Mouse (Mus musculus) cerebellum, postnatal 4 days (tissue): ENCODE data around the gene Mndal.
"Not testable (repeated sequence)": the region's sequence is repeated elsewhere in the genome, so short reads cannot be mapped to it uniquely, and the experiment has no call there.

ENCODE experiments used
- DNase-seq, 2 experiments: peaks; one replicate each; pipeline ENCODE4 v3.0.0; 2022; ENCODE audit warnings: low spot score in 2 of 2, mixed read lengths in 1 of 2

Mndal gene

DNA sequence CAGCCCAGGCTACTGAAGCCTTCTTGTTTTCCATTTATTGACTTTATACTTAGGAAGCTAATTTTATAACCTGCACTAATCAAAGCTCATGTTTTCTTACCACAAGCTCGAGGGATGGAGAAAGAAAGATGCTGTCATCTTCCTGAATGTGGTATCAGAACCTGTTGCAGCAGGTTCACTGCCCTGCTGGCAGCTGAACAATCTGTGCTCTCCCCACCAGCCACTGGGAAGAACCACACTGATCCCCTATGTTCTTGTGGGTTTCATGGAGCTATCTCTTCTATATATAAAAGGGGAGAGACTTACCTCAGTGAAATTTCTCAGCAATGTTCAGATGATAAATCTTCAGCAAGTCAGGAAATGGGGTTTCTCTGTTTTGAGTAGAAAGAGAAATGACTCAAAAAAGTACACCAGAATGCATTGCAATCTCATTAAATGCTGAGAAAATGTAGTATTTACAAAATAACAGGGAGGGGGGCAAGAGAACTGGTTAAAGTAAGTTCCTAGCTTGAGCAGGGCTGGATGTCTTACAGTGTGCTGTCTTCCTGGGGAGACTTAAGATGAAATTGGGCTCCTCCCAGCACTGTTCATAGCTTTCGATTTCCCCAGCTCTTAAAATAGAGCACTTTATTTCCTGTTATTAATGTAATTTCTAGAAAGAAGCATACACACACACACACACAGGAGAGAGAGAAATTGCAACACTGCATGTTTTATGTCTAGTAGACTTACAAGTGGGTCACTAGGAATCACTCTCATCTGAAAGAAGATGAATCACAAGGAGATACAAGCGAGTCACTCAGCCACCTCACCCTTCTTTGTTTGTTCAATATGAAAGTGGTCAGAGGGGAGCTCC, at the start of gene Mndal, which contains the start of gene Ifi203:
TSS of gene Mndal (minus strand) at position 568 of the 856 bp plus-strand sequence.
TSS of gene Ifi203 (minus strand) at position 749 of the 856 bp plus-strand sequence.
- DNase-seq = not testable (repeated sequence)

DNA sequence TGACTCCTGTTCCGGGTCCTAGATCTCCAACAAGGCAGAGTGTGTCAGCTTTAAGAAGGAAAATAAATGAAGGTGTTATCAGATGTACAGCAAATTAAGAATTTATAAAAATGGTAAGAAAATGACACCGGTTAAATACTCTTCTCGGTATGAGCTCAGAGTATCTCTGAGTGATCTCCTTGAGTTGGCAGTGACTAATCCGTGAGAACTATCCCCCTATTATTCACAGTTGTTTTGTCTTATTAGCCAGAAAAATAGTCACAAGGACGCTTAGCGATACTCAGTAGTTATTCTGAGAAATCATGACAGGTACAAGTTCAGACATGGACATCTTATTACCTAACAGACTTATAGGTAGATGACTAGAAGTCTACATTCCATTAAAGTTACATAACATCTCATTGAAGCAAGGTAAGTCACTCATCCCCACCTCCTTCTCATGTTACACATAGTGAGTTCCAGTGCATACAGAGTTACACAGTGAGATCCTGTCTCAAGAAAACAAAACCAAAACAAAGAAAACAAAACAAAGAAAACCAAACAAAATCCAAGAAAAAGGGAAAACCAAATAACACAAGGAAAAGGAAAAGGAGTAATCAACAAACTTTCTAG, 40.5 kb upstream of the Mndal start, which contains the start of gene Ifi202b:
TSS of gene Ifi202b (minus strand) at position 51 of the 612 bp plus-strand sequence.
- DNase-seq = not testable (repeated sequence)

DNA sequence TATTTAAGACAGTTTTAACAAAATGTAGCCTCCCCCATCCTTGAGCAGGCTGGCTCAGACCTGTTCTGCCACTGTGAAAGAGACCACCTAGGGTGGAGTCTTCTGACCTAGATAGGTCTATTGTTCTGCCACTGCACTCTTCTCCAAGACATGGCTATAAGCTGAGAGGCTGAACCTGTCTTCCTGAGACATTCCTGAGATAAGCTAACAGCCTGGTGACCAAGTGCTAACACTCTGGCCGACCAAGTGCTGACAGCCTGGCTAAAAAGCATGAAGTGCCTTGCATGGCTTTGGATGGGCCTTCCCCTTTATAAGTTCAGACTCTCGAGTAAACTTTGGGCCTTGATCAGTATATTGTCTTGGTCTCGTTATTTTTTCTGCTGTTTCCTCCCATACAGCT, 38.7 kb upstream of the Mndal start:
- not testable (repeated sequence) for DNase-seq

DNA sequence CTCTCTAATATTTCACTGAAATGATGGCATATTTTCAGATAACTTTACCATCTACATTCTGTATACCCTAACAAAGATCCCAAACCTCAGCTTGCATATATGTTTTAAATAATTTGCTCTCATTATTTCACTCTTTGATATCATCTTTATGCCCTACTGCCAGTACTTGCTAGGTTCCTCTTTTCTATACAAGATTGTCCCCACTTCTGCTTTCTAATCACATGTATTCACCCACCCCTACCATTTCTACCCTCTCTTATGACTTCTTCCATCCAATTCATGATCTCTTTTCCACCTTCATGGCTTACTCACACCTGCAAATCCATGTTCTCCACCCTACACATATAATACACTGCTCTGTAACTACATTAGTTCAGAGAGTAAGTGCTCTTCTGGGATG, 35.3 kb upstream of the Mndal start:
- no peak for DNase-seq

DNA sequence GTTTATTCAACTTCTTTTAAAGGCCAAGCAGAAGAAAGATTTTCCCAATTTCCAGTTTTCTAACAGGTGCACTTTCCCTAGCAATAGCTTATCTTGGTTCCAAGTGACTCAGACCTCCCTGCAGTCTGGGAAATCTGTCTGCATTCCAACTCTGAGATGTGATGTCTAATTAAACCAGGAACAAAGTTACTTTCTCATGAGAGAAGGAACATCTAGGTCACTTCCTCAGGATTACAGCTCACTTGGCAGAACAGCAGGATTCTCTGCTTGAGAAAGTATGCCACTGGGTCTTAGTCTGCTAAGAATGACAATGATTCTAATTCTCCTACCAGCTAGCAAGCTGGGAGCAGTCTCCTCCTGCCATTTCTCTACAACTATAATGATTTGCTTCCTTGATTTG, 30.8 kb upstream of the Mndal start:
- DNase-seq = no peak

DNA sequence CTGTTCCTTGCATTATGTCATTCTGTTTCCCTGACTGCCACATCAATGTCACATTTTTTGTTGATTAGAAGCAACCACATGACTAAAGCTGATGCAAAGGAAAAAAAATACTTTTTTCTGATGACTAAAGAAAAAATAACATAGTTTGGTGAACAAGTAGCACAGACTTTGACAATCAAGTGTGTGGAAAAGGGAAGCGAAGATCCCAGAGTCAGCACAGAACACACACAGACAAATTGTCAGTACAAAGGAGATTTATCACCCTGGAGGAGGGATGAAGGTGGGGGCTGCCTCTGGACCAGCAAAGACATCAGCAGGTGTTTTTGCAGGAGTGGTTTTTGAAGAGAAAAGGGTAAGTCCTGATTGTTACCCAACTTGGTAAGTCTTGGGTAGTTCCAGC, 19.2 kb upstream of the Mndal start:
- DNase-seq = not testable (repeated sequence)

DNA sequence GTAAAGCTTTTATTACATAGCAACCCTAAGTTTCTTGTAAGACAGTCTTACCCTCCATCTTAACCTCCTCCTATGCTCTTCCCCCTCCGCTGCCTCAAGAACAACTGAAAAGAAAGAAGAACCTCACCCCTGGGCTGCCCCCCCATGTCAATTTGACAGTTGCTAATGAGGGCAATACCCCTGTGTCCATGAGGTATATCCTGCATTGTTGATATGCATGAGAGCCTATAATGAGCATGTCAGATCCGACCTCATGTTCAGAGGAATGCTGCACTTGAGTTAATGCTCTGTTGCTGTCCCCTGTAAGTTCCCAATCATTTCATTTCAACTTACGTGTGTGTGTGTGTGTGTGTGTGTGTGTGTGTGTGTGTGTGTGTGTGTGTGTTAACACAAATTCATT, 17.7 kb upstream of the Mndal start:
- not testable (repeated sequence) for DNase-seq

DNA sequence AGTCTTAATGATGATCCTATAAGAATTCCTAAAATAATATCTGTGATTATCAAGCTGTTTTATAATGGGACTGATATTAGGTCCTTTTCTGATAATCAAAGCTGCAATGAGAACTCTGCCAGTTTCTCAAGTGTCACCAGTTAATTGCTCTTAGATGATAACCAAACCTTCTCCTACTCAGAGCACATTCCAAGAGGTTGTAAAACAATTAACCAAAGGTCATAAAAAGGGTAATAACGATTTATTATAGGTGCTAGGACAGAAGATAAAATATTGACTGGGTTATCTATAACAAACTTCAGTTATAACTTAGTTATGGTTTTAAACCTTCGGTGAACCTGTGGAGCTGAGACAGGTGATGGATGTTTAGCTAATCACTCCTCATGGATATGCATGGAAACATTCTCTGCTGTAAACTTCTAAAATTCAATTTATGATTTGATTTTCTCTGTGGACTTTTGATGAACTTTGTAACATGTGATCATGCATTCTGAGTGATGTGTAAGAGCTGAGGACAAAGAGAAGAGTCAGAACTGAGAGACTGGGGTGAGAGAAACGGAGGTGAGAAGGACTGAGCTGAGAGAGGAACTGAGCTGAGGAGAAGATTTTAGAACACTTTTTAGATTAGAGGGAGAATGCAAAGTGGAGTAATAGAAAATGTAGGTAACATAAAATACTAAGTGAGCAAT, 13.7 kb upstream of the Mndal start:
- not testable (repeated sequence) for DNase-seq

DNA sequence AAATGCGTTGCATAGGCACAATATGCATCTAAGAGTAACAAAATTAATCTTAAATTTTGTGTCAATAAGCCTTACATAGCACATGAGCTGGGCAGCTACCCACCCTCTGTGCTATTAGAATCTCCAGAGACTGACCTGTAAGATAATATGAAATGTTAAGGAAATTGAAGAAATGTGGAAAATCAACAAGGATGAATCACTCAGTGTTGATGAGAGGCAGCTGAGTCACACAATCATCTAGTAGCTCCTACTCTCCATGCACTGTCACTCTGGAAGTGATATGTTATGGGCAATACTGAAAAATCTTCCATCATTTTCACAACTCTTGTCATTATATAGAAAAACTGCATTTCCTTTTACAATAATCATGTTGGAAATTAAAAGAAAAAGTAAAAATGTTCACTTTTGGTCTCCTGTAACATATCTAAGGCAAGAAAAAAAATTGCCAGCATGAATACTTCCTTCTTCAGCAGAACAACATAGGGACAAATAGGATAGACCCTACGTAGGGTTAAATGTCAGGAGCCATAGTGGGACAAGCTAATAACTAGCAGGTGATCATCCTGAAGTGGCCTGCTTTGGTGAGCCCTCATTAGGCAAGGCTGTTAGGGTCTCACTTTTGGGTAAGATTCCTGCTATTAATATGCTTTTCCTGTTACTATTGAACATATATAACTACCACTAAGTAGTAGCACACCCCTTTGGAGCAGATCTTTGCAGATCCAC, 12.9 kb upstream of the Mndal start:
- no peak for DNase-seq

DNA sequence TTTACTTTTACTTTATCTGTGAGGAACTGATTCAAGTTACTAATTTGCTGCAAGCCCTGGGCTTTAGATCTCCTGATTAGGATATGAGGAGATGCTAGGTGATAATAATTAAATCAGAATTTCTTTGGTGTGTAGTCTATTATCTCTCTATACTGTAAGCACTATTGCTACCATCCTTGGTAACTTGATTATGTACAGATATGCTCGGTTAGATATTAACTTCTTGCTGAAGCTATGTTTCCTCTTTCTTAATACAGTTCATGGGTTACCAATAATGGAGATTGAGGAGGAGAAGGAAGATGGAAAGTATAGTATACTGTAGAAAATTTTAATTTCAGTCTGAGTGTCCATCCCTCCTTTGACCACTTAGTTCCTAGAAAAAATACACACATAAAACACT, 11.3 kb upstream of the Mndal start:
- no peak for DNase-seq

DNA sequence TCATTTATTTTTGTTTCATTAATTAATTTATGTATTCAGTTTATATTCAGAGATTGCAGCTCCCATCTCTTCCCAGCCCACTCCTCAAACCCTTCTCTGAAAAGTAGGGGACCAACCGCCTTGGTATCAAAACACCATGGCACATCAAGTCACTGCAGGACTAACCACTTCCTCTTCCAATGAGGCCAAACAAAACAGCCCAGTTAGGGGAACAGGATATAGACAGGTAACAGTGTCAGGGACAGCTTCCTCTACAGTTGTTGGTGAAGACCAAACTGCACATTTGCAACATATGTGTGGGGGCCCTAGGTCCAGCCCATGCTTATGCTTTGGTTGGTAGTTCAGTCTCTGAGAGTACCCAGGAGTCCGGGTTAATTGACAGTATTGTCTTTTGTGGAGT, 6.8 kb upstream of the Mndal start:
- DNase-seq = not testable (repeated sequence)

DNA sequence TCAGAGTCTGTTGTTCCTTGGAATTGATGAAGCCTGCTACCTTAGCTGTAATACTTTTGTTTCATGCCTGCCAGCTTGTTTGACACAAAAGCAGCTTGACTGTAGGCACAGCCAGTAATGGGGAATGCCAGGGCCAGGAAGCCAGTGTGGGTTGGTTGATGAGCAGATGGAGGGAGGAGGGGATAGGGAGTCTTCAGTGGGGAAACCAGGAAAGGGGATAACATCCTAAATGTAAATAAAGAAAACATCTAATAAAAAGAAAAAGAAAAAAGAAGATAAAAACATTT, 432 bp upstream of the Mndal start:
- DNase-seq = peak in 1 of 2 experiments; percentile 14

DNA sequence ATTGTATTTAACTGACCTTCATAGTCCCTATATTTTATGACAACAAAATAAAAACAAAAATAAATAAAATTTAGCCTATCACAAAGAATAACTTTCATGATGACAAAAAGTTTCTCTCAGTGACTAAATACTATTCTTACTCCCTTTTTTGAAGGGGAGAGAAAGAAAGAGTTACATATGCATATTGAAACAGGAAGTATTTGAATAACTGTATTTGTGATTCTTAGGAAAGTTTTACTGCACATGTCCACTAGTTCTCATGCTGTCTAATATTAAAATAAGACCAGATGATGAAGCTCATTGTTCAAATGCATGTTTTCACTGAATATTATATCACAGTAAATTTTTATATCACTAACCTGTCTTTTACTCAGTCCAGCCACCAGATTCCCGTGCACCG, 769 bp downstream of the Mndal start:
- DNase-seq = not testable (repeated sequence)

DNA sequence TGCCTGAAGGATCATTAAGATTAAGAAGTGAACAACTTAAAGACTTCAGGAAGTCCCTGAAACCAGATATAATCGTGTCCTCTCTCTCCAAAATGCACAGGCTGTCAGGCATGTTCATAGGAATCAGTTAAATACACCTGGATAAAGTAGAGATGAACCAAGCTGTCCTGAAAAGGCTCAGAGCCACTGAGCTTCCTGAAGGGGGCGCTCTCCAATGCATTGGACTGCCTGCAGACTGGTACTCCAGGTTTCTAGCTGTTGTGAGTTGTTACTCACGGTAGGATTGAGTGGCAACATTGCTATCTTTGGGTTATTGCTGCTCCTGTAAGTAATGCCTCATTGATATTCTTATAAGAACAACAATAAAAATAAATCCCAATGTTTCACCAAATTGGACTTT, 23.0 kb downstream of the Mndal start:
- DNase-seq = not testable (repeated sequence)

DNA sequence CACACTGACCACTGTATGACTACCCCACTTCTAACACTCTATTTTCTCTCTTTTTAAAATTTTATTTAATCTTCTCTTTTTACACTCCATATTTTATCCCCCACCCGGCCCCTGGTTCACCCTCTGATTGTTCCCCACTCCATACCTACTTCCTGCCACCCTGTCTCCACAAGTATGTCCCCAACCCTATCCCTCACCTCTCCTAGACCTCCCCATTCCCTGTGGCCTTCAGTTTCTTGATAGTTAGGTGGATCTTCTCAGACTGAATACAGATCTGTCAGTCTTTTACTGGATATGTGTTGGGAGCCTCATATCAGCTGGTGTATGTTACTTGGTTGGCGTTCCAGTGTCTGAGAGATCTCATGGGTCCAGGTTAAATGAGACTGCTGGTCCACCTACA, 27.7 kb downstream of the Mndal start:
- DNase-seq = no peak

DNA sequence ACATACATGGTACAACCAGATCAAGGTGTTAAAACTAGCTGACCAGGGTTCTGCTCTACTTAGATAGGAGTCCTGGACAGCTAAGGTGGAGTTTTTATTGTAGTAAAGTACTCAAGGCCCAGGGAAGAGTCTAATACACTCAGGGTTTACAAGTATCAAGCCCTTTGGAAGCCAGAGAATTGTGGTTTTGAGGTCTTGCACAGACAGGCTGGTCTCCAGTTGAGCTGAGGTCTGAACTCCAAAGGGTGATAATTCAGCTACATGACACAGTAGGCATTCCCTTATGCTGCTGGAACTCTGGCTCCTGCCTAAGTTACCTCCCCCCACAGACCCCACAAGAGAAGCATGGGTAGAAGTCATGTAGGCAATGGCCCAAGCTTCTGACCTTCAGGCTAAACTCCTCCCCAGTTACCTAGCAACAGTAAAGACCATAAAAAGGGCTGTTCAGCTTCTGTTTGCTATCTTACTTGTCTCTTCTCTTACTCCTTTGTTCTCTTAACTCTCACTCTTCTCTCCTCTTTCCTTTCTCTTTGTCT, 29.0 kb downstream of the Mndal start:
- not testable (repeated sequence) for DNase-seq

DNA sequence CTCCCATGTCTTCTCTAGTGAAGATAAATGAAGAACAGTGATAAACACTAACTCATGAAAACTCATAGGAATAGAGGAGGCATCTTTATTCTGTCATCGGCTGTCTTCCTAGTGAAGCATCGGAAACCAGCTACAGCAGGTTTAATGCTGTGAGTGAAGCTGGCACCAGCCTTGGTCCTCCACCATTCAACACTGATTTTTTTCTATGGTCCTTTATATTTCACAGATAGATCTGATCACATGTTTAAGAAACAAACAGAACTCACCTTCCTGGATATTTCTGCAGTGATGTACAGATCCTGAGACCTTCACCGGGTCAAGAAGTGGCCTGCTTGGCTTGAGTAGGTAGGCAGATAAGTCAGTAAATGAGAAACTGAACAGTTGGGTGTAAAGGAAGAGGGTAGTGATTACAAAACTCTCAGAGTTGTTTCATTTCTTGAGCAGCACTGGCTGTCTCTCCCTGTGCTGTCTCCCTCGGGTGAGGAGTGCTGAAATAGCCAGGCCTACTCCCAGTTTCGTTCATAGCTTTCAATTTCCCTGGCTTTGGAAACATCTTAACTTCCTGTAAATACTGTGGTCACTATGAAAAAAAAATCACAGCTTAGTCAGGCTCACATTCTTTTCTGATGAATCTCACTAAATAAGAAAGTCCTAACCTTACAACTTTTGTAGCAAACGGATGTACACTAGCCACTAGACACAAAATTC, 29.6 kb downstream of the Mndal start, which contains the start of gene Ifi211:
TSS of gene Ifi211 (minus strand) at position 499 of the 708 bp plus-strand sequence.
- not testable (repeated sequence) for DNase-seq

DNA sequence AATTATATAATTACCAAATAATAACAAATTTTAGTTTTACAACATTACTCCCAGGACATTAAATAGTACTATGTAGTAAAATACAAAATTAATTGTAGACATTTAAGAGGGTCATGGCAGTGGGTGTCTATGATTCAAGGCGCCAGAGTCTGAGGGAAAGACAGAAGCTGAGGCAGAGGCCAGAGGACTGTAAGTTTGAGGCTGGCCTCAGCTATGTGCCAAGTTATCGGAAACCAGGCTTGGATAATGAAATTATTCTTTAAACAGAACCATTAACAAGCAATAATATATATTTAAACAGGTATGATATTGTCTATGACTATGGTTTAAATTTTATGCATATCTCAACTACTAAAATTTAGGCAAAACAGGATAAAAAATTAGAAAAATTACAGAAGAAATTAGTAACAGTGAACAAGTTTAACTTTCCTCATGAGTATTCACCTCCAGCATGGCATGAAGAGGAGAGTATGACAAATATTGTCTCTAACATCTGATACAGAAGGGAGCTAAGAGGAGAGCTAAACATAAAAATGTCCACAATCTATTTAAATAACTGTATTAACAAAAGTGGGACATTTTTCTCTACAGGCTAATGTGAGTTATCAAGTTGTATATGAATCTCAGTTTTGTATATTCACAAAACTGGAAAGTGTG, 30.4 kb downstream of the Mndal start:
- DNase-seq = no peak

DNA sequence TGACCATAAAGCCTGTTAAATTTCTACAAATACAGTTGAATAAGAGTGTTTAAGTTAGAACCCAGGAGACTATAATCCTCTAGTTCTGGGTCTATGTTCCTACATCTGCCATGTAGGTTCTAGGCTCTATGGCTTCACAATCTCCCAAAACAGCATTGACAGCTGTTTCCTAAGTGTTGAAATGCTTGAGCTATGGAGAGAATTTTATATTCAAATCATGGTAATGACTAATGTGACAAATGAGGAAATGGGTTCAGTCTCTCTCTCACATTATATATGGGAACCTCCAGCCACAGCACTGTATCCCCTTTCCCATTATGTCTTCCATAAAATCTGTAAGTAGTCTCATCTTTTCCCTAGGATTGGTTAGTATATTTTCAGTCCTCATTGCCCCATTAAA, 33.9 kb downstream of the Mndal start:
- DNase-seq = not testable (repeated sequence)

DNA sequence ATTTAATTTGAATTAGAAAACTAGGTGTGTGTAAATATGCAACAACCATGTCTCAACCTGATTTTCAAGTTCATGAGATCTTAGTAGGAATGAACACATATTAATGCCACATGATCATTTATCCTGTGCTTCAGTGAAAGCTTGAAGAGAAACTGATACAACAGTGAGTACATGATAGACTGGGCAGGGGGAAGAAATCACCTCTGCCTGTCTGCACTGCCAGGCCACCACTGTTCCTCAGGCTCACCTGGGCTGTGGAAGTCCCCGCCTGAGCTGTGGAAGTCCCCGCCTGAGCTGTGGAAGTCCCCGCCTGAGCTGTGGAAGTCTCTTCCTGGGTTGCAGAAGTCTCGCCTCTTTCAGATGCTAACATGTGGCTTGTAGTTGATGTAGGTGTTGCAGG, 36.4 kb downstream of the Mndal start:
- DNase-seq = not testable (repeated sequence)
